Mouse (Mus musculus) cerebellum, adult 11-12 months (tissue): ENCODE data around the gene Gm4177.
"Not testable (repeated sequence)": the region's sequence is repeated elsewhere in the genome, so short reads cannot be mapped to it uniquely, and the experiment has no call there.

Experiments used
- DNase-seq: peaks from one replicate; pipeline ENCODE4 v3.0.0; 2022

Gm4177 gene

GRCm38 (mm10) chr7:21796628-21797027 is at the start of gene Gm4177:
TSS of gene Gm4177 (minus strand) at chr7:21796728.
- not testable (repeated sequence) for DNase-seq

GRCm38 (mm10) chr7:21844167-21844566 is 47.6 kb upstream of the Gm4177 start, which contains the start of gene Gm5725:
TSS of gene Gm5725 (minus strand) at chr7:21844267.
- DNase-seq = not testable (repeated sequence)

DNA sequence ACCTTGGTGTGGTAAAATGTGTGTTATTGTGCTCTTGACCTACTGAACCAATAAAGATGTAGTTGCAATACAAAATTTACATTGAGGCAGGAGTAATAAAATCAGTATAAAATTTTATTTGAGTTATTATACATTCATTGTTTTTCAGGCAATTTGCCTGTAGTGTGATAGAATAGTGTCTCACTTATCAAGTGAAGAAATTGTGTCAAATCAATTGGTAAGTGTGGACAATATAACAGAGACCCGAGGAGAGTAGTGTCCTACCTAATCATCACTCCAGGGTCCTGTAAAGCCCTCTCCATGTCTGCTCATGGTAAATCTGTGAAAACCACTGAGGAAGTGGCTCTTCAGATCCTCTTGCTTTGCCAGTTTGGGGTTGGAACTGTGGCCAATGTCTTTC is 35.5 kb upstream of the Gm4177 start, which contains the start of gene Vmn1r135:
Vmn1r135 (plus strand) TSS at position 301 of the 400 bp plus-strand sequence.
- not testable (repeated sequence) for DNase-seq

GRCm38 (mm10) chr7:21761375-21761774 is 35.2 kb downstream of the Gm4177 start, which contains the start of gene Gm4175:
TSS of gene Gm4175 (minus strand) at chr7:21761475.
- DNase-seq = not testable (repeated sequence)
